ENCODE assay signal across 12 mouse cellular contexts in the genomic region with DNA sequence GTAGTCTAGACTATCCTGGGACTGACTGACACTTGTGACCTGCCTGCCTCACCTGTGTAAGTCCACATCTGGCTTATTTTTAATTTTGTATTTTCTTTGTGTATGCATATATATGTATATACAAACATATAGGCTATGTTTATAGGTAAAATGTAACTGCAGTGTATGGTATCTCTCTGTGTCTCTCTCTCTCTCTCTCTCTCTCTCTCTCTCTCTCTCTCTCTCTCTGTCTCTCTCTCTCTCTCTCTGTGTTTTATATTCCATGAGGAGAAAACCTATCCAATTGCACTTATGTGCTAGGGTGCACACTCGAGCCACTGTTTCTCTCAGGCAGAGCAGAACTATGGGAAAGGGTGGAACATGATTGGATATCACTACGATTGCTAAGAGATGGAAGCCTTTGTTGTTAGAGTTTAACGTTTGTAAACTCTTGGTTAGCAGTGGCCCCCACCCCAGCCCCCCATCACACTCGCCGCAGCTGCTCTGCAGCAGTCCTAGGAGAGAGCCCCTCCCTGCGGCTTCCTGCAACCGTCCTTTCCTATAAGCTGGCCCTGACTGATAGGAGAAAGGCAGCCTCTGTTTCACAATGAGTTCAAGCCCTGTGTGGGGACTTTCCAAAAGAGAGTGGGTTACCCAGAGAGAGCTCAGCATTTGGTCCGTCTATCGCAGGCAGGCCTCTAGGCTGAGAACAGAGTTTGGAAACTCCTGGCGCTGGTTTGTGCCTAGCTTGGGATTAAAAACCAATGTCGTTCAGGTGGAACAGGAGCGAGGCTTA. TPM values are rescaled to one million over a fixed set of nuclear protein-coding genes. Genes with fewer than 3 reads are reported as not detected.
DNase-seq lines count a peak whose midpoint lies in the region; ATAC-seq and TF ChIP-seq lines count a peak whose summit lies in the region.
"Had no signal": no experiment of that assay in that cellular context is flagged by ENCODE, and none has a peak within 500 bp of the region (broad histone marks: within the 10 kb centered on the region; RNA-seq: fewer than 3 reads in every experiment).

No protein-coding gene starts in this region.

- H3K4me3 ChIP-seq in forebrain, embryonic 10.5 days = no peak overlapping the region
- H3K4me3 ChIP-seq in forebrain, embryonic 11.5 days (ENCODE audit: low read depth, low read length) = no peak overlapping the region
- H3K4me3 ChIP-seq in megakaryocyte, embryonic 14.5 days (replicated peaks) = peak overlapping the region; percentile 64
- H3K4me3 ChIP-seq in left cerebral cortex, adult 2 months = no peak overlapping the region
- H3K4me3 ChIP-seq: hindbrain, embryonic 15.5 days; neural tube, embryonic 15.5 days had no signal

- no peaks in the 10 kb centered on the region for H3K27me3 ChIP-seq in forebrain, embryonic 10.5 days (ENCODE audit: poor library complexity, severe bottlenecking)
- no peaks in the 10 kb centered on the region for H3K27me3 ChIP-seq in forebrain, embryonic 11.5 days (ENCODE audit: control insufficient read depth, insufficient read depth, low read length)
- H3K27me3 ChIP-seq in megakaryocyte, embryonic 14.5 days (replicated peaks) = no peaks in the 10 kb centered on the region
- H3K27me3 ChIP-seq: hindbrain, embryonic 15.5 days; neural tube, embryonic 15.5 days had no signal

- intact Hi-C loops in left cerebral cortex, adult 2 months (cut with DNase I) = no loop called here

- ATAC-seq in forebrain, embryonic 11.5 days (replicated peaks; ENCODE audit: low FRiP score) = no peak
- ATAC-seq in granulocyte monocyte progenitor cell, adult 5-6 weeks (replicated peaks; ENCODE audit: poor library complexity, severe bottlenecking) = peak; percentile 70

- DNase-seq in forebrain, embryonic 10.5 days (ENCODE audit: extremely low spot score, low spot score) = no peak
- DNase-seq in forebrain, embryonic 11.5 days (ENCODE audit: low spot score) = no peak
- peak; percentile 61 for DNase-seq in CD4-positive helper T cell, adult 2 months (ENCODE audit: low read depth, low spot score)
- no peak for DNase-seq in layer of hippocampus, postnatal 10 days (ENCODE audit: low spot score in 2 of 2)
- no peak for DNase-seq in ovary, postnatal 10 days (ENCODE audit: low spot score)
- no peak for DNase-seq in left cerebral cortex, adult 2 months (ENCODE audit: extremely low spot score in 1 of 2, low spot score in 2 of 2)
- DNase-seq: gastrocnemius, postnatal 25 days had no signal

- H3K4me2 ChIP-seq in forebrain, embryonic 11.5 days (ENCODE audit: low read depth, low read length, severe bottlenecking) = no peak overlapping the region
- H3K4me2 ChIP-seq: hindbrain, embryonic 15.5 days; neural tube, embryonic 15.5 days had no signal

- H3K9ac ChIP-seq in forebrain, embryonic 11.5 days (ENCODE audit: low read length) = no peak overlapping the region
- H3K9ac ChIP-seq: hindbrain, embryonic 15.5 days; neural tube, embryonic 15.5 days had no signal

- peaks cover 22% of the 10 kb centered on the region for H3K4me1 ChIP-seq in forebrain, embryonic 10.5 days
- H3K4me1 ChIP-seq in forebrain, embryonic 11.5 days (replicated peaks; ENCODE audit: control insufficient read depth, insufficient read depth, low read length) = no peaks in the 10 kb centered on the region
- peaks cover 89% of the 10 kb centered on the region for H3K4me1 ChIP-seq in megakaryocyte, embryonic 14.5 days

- 75% methylated on average over 12 of the region's 12 CpGs for WGBS in forebrain, embryonic 10.5 days
- 66% methylated on average over 12 of the region's 12 CpGs for WGBS in forebrain, embryonic 11.5 days

- 0 out of 2 replicates have a peak overlapping the region, but pooled peaks have one; percentile 25 for H3K27ac ChIP-seq in forebrain, embryonic 10.5 days
- H3K27ac ChIP-seq in forebrain, embryonic 11.5 days (ENCODE audit: low read depth, low read length) = no peak overlapping the region
- no peak overlapping the region for H3K27ac ChIP-seq in left cerebral cortex, adult 2 months
- H3K27ac ChIP-seq: hindbrain, embryonic 15.5 days; macrophage; neural tube, embryonic 15.5 days had no signal

- peaks cover 7% of the 10 kb centered on the region; the same call in 1 of the 2 replicates for H3K9me3 ChIP-seq in forebrain, embryonic 10.5 days
- no peaks in the 10 kb centered on the region; the same call in 1 of the 2 replicates for H3K9me3 ChIP-seq in forebrain, embryonic 11.5 days (ENCODE audit: control insufficient read depth, low read length)
- peaks cover 3% of the 10 kb centered on the region; the same call in 1 of the 2 replicates for H3K9me3 ChIP-seq in megakaryocyte, embryonic 14.5 days
- H3K9me3 ChIP-seq: hindbrain, embryonic 15.5 days; neural tube, embryonic 15.5 days had no signal

- no peak for TF ChIP-seq CTCF in left cerebral cortex, adult 2 months (IDR thresholded peaks at IDR 0.05)

- peaks cover 19% of the 10 kb centered on the region for H3K36me3 ChIP-seq in forebrain, embryonic 10.5 days (replicated peaks)
- H3K36me3 ChIP-seq in forebrain, embryonic 11.5 days (ENCODE audit: control insufficient read depth, insufficient read depth, low read length) = no peaks in the 10 kb centered on the region
- H3K36me3 ChIP-seq in megakaryocyte, embryonic 14.5 days (replicated peaks; ENCODE audit: low read length) = peaks cover 38% of the 10 kb centered on the region
- H3K36me3 ChIP-seq: hindbrain, embryonic 15.5 days; neural tube, embryonic 15.5 days had no signal

RNA-seq across cellular contexts. Expression of a gene that starts 41.6 kb away (rescaled TPM):
- polyA plus RNA-seq in forebrain, embryonic 10.5 days (2016; fragmentation: Nextera tagmentation; extraction: Ambion mirVana) = 7.4 and 7.9 TPM in 2 replicates
- polyA plus RNA-seq in forebrain, embryonic 11.5 days (2014; fragmentation: Nextera tagmentation; extraction: Ambion mirVana) = 13.2 and 16.5 TPM in 2 replicates
- 40.4 and 52.8 TPM in 2 replicates for total RNA-seq in granulocyte monocyte progenitor cell, adult 5-6 weeks (2014; fragmentation: Nextera tagmentation)
- 7.2 and 8.9 TPM in 2 replicates for total RNA-seq in granulocyte monocyte progenitor cell, adult 5-6 weeks (2017)
- 38.2 and 122 TPM in 2 replicates for polyA plus RNA-seq in megakaryocyte, embryonic 14.5 days (2012; ENCODE audit: insufficient read depth, low replicate concordance)
- total RNA-seq in layer of hippocampus, postnatal 10 days (2021) = 10 to 100 TPM; 40.9 to 44.3 TPM
- 10 to 100 TPM; 69.7 to 71.7 TPM for total RNA-seq in left cerebral cortex, adult 2 months (2021)
